ENCODE assay signal across 22 mouse cellular contexts in the genomic region with DNA sequence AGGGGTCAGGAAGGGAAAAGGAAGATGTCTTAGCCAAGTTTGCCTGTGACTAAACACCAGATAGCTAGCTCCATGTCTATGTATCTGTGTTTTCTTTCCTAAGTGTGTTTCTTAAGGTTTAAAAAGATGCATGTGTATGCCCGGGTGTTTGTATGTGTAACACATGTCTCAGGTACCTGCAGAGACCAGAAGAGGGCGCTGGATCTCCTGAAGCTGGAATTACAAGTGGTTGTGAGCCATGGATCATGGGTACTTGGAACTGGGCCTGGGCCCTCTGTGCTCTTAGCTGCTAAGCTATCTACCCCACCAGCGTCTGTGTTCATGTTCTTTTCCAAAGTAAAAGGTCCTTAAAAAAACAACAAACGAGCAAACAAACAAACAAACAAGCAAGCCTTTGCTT. TPM values are rescaled to one million over a fixed set of nuclear protein-coding genes. Genes with fewer than 3 reads are reported as not detected.
DNase-seq lines count a peak whose midpoint lies in the region; ATAC-seq and TF ChIP-seq lines count a peak whose summit lies in the region.
"Had no signal": no experiment of that assay in that cellular context is flagged by ENCODE, and none has a peak within 500 bp of the region (broad histone marks: within the 10 kb centered on the region; RNA-seq: fewer than 3 reads in every experiment).

No protein-coding gene starts in this region.

- TF ChIP-seq EP300 in liver, postnatal 0 days (IDR thresholded peaks at IDR 0.05; ENCODE audit: low read depth), result no peak

- no peak for DNase-seq in gastrocnemius, adult 2 months
- no peak for DNase-seq in gastrocnemius, postnatal 25 days
- no peak for DNase-seq in kidney, postnatal 0 days (ENCODE audit: low spot score)
- DNase-seq in liver, postnatal 0 days, result no peak
- DNase-seq in liver, embryonic 11.5 days (ENCODE audit: low spot score), result no peak
- no peak for DNase-seq in MN1 (ENCODE audit: low spot score)
- DNase-seq: B cell, adult 2 months; cerebellum, adult 8-10 months; lung, postnatal 36 days; right cerebral cortex, postnatal 14 days; spleen, adult 18-20 months had no signal

- H3K9ac ChIP-seq in kidney, postnatal 0 days (ENCODE audit: low read depth, low read length), result no peak overlapping the region
- no peak overlapping the region for H3K9ac ChIP-seq in kidney, embryonic 15.5 days
- H3K9ac ChIP-seq in liver, postnatal 0 days (replicated peaks), result no peak overlapping the region
- H3K9ac ChIP-seq in liver, embryonic 11.5 days (ENCODE audit: low read depth, low read length), result no peak overlapping the region
- H3K9ac ChIP-seq: embryonic facial prominence, embryonic 12.5 days; hindbrain, embryonic 12.5 days; limb, embryonic 12.5 days; midbrain, embryonic 13.5 days had no signal

- intact Hi-C loops in gastrocnemius, adult 2 months (cut with DNase I), result no loop called here

- WGBS in kidney, postnatal 0 days, result 98% methylated on average over 4 of the region's 4 CpGs
- 92% methylated on average over 4 of the region's 4 CpGs for whole genome bisulfite sequencing in kidney, embryonic 15.5 days
- 78% methylated on average over 4 of the region's 4 CpGs for WGBS in liver, postnatal 0 days (ENCODE audit: insufficient replicate concordance)
- WGBS in liver, embryonic 11.5 days, result 88% methylated on average over 4 of the region's 4 CpGs

- peak; percentile 36; the same call in 1 of the 2 replicates for TF ChIP-seq CTCF in gastrocnemius, adult 2 months (IDR thresholded peaks at IDR 0.05)
- peak; percentile 23; the same call in 1 of the 2 replicates for TF ChIP-seq CTCF in kidney, postnatal 0 days (IDR thresholded peaks at IDR 0.05; ENCODE audit: low read depth)
- TF ChIP-seq CTCF in liver, postnatal 0 days (IDR thresholded peaks at IDR 0.05; ENCODE audit: low read depth), result peak; percentile 27

- H3K9me3 ChIP-seq in kidney, postnatal 0 days (replicated peaks; ENCODE audit: low read length), result no peaks in the 10 kb centered on the region
- no peaks in the 10 kb centered on the region for H3K9me3 ChIP-seq in kidney, embryonic 15.5 days (replicated peaks)
- H3K9me3 ChIP-seq in liver, postnatal 0 days (ENCODE audit: low read length), result no peaks in the 10 kb centered on the region
- no peaks in the 10 kb centered on the region for H3K9me3 ChIP-seq in liver, embryonic 11.5 days (ENCODE audit: control insufficient read depth, low read length)
- H3K9me3 ChIP-seq: embryonic facial prominence, embryonic 12.5 days; hindbrain, embryonic 12.5 days; limb, embryonic 12.5 days; midbrain, embryonic 13.5 days had no signal

- H3K4me1 ChIP-seq in kidney, postnatal 0 days (replicated peaks; ENCODE audit: insufficient read depth, low read length), result 0 out of 2 replicates have a peak, but pooled peaks cover 13% of the 10 kb centered on the region
- H3K4me1 ChIP-seq in kidney, embryonic 15.5 days, result peaks cover 22% of the 10 kb centered on the region
- peaks cover 47% of the 10 kb centered on the region for H3K4me1 ChIP-seq in liver, postnatal 0 days (ENCODE audit: insufficient read depth)
- peaks cover 5% of the 10 kb centered on the region; the same call in 1 of the 2 replicates for H3K4me1 ChIP-seq in liver, embryonic 11.5 days (replicated peaks; ENCODE audit: control insufficient read depth, insufficient read depth, low read length)
- H3K4me1 ChIP-seq in brown adipose tissue, adult 24 weeks (ENCODE audit: control insufficient read depth, insufficient read depth, insufficient read length, low read length), result peaks cover 81% of the 10 kb centered on the region
- H3K4me1 ChIP-seq: embryonic facial prominence, embryonic 12.5 days; midbrain, embryonic 13.5 days had no signal

- H3K27ac ChIP-seq in gastrocnemius, adult 2 months, result peak overlapping the region; percentile 91
- H3K27ac ChIP-seq in kidney, postnatal 0 days, result no peak overlapping the region
- H3K27ac ChIP-seq in kidney, embryonic 15.5 days, result no peak overlapping the region
- H3K27ac ChIP-seq in liver, postnatal 0 days (ENCODE audit: low read depth), result peak overlapping the region; percentile 55; the same call in 1 of the 2 replicates
- H3K27ac ChIP-seq in liver, embryonic 11.5 days (ENCODE audit: low read depth, low read length), result no peak overlapping the region
- peak overlapping the region; percentile 54 for H3K27ac ChIP-seq in brown adipose tissue, adult 24 weeks (replicated peaks; ENCODE audit: low read depth, low read length)
- H3K27ac ChIP-seq: embryonic facial prominence, embryonic 12.5 days; hindbrain, embryonic 12.5 days; limb, embryonic 12.5 days; midbrain, embryonic 13.5 days had no signal

- no peaks in the 10 kb centered on the region for H3K27me3 ChIP-seq in kidney, postnatal 0 days (ENCODE audit: insufficient read depth, low read length)
- H3K27me3 ChIP-seq in kidney, embryonic 15.5 days, result no peaks in the 10 kb centered on the region
- no peaks in the 10 kb centered on the region for H3K27me3 ChIP-seq in liver, postnatal 0 days (ENCODE audit: insufficient read depth, low read length)
- H3K27me3 ChIP-seq in liver, embryonic 11.5 days (replicated peaks; ENCODE audit: control insufficient read depth, insufficient read depth, low read length), result no peaks in the 10 kb centered on the region
- H3K27me3 ChIP-seq: CH12.LX; embryonic facial prominence, embryonic 12.5 days; hindbrain, embryonic 12.5 days; midbrain, embryonic 13.5 days had no signal

- no peak overlapping the region; the same call in none of the 2 replicates for H3K4me3 ChIP-seq in gastrocnemius, adult 2 months
- H3K4me3 ChIP-seq in kidney, postnatal 0 days (replicated peaks; ENCODE audit: low read depth, low read length), result no peak overlapping the region
- H3K4me3 ChIP-seq in kidney, embryonic 15.5 days (replicated peaks), result no peak overlapping the region
- no peak overlapping the region for H3K4me3 ChIP-seq in liver, postnatal 0 days (ENCODE audit: low read depth, low read length)
- H3K4me3 ChIP-seq in liver, embryonic 11.5 days (ENCODE audit: low read depth, low read length), result no peak overlapping the region
- H3K4me3 ChIP-seq in brown adipose tissue, adult 24 weeks (ENCODE audit: insufficient read depth, low read depth, low read length), result no peak overlapping the region
- H3K4me3 ChIP-seq: embryonic facial prominence, embryonic 12.5 days; hindbrain, embryonic 12.5 days; limb, embryonic 12.5 days; megakaryocyte, embryonic 14.5 days; midbrain, embryonic 13.5 days had no signal

- no peak for ATAC-seq in kidney, postnatal 0 days (replicated peaks; ENCODE audit: low FRiP score, low read depth)
- no peak for ATAC-seq in kidney, embryonic 15.5 days (replicated peaks; ENCODE audit: low FRiP score)
- ATAC-seq in liver, postnatal 0 days, result no peak
- ATAC-seq in liver, embryonic 11.5 days (replicated peaks; ENCODE audit: low FRiP score), result no peak
- ATAC-seq: inflammation-experienced regulatory T-cells, adult 6 months; midbrain, embryonic 13.5 days had no signal

- H3K36me3 ChIP-seq in kidney, postnatal 0 days (ENCODE audit: insufficient read depth, low read length), result 0 out of 2 replicates have a peak, but pooled peaks cover 2% of the 10 kb centered on the region
- no peaks in the 10 kb centered on the region for H3K36me3 ChIP-seq in kidney, embryonic 15.5 days
- no peaks in the 10 kb centered on the region for H3K36me3 ChIP-seq in liver, postnatal 0 days (replicated peaks; ENCODE audit: insufficient read depth, low read length)
- no peaks in the 10 kb centered on the region for H3K36me3 ChIP-seq in liver, embryonic 11.5 days (ENCODE audit: control insufficient read depth, insufficient read depth, low read length)
- H3K36me3 ChIP-seq: embryonic facial prominence, embryonic 12.5 days; G1E; hindbrain, embryonic 12.5 days; limb, embryonic 12.5 days; midbrain, embryonic 13.5 days had no signal

- H3K4me2 ChIP-seq in kidney, postnatal 0 days (ENCODE audit: low read length), result no peak overlapping the region
- H3K4me2 ChIP-seq in kidney, embryonic 15.5 days, result no peak overlapping the region
- H3K4me2 ChIP-seq in liver, postnatal 0 days (ENCODE audit: low read depth, low read length), result no peak overlapping the region
- no peak overlapping the region for H3K4me2 ChIP-seq in liver, embryonic 11.5 days
- H3K4me2 ChIP-seq: embryonic facial prominence, embryonic 12.5 days; heart, embryonic 11.5 days; hindbrain, embryonic 12.5 days; limb, embryonic 12.5 days; midbrain, embryonic 13.5 days had no signal

RNA-seq across cellular contexts. Expression of a gene that starts 12.9 kb away (rescaled TPM):
- 100 to 1,000 TPM in 1 of 2 experiments, 10 to 100 TPM in 1; 96.6 to 127 TPM for total RNA-seq in gastrocnemius, adult 2 months (2021)
- total RNA-seq in gastrocnemius, postnatal 25 days (2021), result 100 to 1,000 TPM in 1 of 2 experiments, 10 to 100 TPM in 1; 91.3 to 110 TPM
- 12.8 and 14.3 TPM in 2 replicates for polyA plus RNA-seq in kidney, postnatal 0 days (2015; fragmentation: Nextera tagmentation; extraction: Ambion mirVana)
- polyA plus RNA-seq in kidney, embryonic 15.5 days (2015; fragmentation: Nextera tagmentation; extraction: Ambion mirVana), result 8.4 and 9.5 TPM in 2 replicates
- 7.5 and 8.2 TPM in 2 replicates for polyA plus RNA-seq in liver, postnatal 0 days (2015; fragmentation: Nextera tagmentation; extraction: Ambion mirVana)
- polyA plus RNA-seq in liver, embryonic 11.5 days (2014; fragmentation: Nextera tagmentation; extraction: Ambion mirVana), result 7.3 and 8.1 TPM in 2 replicates
- polyA plus RNA-seq in brown adipose tissue, adult 24 weeks (2012; ENCODE audit: insufficient read depth, insufficient read length, missing spikeins), result 196 and 238 TPM in 2 replicates
- polyA plus RNA-seq: G1E had no signal

Comparison
In these comparisons a context has a peak if more than half of its experiments do, and no peak if none do; other contexts are left out.
1. H3K27ac ChIP-seq: peak in gastrocnemius, adult 2 months (single experiment), liver, postnatal 0 days (single experiment) and brown adipose tissue, adult 24 weeks (single experiment); none in kidney, postnatal 0 days (single experiment), kidney, embryonic 15.5 days (single experiment) and liver, embryonic 11.5 days (single experiment).
2. RNA of a gene that starts 12.9 kb away (polyA plus RNA-seq): 196 to 238 TPM in brown adipose tissue, adult 24 weeks; 12.8 to 14.3 TPM in kidney, postnatal 0 days, 8.4 to 9.5 TPM in kidney, embryonic 15.5 days, 7.5 to 8.2 TPM in liver, postnatal 0 days and 7.3 to 8.1 TPM in liver, embryonic 11.5 days; every median in the first group is over 10 times any median in the second.
3. Peak in every context shown above with its lines, with median percentiles within 50 percentile points of each other: CTCF ChIP-seq.